Mouse (Mus musculus) neutrophil, adult 83 days (primary cell): Measurements from ENCODE around the gene Msh4. TPM values are rescaled to one million over a fixed set of nuclear protein-coding genes. Genes with fewer than 3 reads are reported as not detected.

Source experiments
- total RNA-seq, 2 experiments: library from RNA; stranded (reverse); gene quantifications; one replicate each; pipeline ENCODE4 v1.2.4; 2023

Msh4 gene
- under 1 TPM; 0.20 to 0.26 TPM for total RNA-seq

GRCm38 (mm10) chr3:153906136-153906871, at the start of gene Msh4:
Msh4 (minus strand) TSS chr3:153906138.

GRCm38 (mm10) chr3:153944335-153944990, 38.5 kb upstream of the Msh4 start, which contains the start of gene Acadm:
Acadm (minus strand) TSS chr3:153944632.

GRCm38 (mm10) chr3:153912546-153913509, 6.9 kb upstream of the Msh4 start, which contains the start of gene Rabggtb:
Rabggtb (minus strand) TSS chr3:153913009.

GRCm38 (mm10) chr3:153844030-153844429, 61.9 kb downstream of the Msh4 start, which contains the start of gene Asb17:
Asb17 (plus strand) TSS chr3:153844209.

Other genes starting within 250 kb of the Msh4 start
- 1 to 10 TPM; 2.1 to 3.5 TPM for gene St6galnac3, start 181.0 kb downstream of the Msh4 start, total RNA-seq
- under 1 TPM in 1 of 2 experiments, not detected in 1; 0.72 TPM for gene Asb17, start 61.9 kb downstream of the Msh4 start, total RNA-seq
- 10 to 100 TPM; 26.6 to 36.1 TPM for gene Rabggtb, start 6.9 kb upstream of the Msh4 start, total RNA-seq
- 10 to 100 TPM; 32.2 to 36.6 TPM for gene Acadm, start 38.5 kb upstream of the Msh4 start, total RNA-seq
- not detected for gene Slc44a5, start 67.3 kb upstream of the Msh4 start, total RNA-seq